ENCODE assay signal across 8 mouse cellular contexts in the genomic region with DNA sequence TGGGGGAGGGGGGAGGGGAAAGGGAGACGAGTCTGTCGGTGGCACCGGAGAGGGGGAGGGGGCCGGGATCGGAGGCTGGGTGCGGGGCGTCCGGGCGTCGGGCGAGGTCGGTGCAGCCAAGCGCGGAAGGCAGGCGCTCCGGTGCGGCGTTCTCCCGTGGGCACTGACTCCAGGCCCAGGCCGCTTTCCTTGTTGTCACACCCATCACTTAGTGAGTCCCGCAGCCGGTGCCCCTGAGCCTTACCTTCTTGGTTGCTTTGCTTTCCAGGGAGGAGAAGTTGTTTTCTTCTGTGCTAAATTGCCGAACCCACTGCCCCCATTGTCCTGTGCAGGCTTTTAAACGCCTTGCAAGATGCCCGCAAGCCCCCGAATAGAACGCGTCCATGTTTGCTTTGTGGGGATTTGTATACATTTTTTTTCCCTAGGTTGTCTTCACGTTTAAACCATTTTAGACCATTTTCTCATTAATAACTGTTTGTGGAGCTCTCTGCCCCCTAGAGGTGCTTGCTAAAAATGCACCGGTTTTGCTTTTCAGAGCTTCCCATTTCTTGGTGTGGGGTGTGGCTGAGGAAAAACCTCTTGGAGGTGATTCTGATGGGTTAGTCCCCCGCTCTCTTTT. TPM values are rescaled to one million over a fixed set of nuclear protein-coding genes. Genes with fewer than 3 reads are reported as not detected.
DNase-seq lines count a peak whose midpoint lies in the region; ATAC-seq lines count a peak whose summit lies in the region.

No protein-coding gene starts in this region.

- no peaks in the 10 kb centered on the region for H3K27me3 ChIP-seq in hindbrain, embryonic 16.5 days (replicated peaks; ENCODE audit: control insufficient read depth, insufficient read depth, low read length)

- peaks cover 7% of the 10 kb centered on the region for H3K4me1 ChIP-seq in hindbrain, embryonic 16.5 days (ENCODE audit: control insufficient read depth, insufficient read depth, low read depth, low read length)

- ATAC-seq in common myeloid progenitor, adult 5-6 weeks (replicated peaks; ENCODE audit: low read depth, poor library complexity, severe bottlenecking), result peak; percentile 73
- peak; percentile 82 for ATAC-seq in hindbrain, embryonic 16.5 days

- peak overlapping the region; percentile 83 for H3K9ac ChIP-seq in hindbrain, embryonic 16.5 days (ENCODE audit: low read depth, low read length)

- H3K4me2 ChIP-seq in hindbrain, embryonic 16.5 days (ENCODE audit: low read length), result peak overlapping the region; percentile 51

- H3K36me3 ChIP-seq in hindbrain, embryonic 16.5 days (ENCODE audit: control insufficient read depth, insufficient read depth, low read length), result no peaks in the 10 kb centered on the region

- peak; percentile 71 to 93 for DNase-seq in adrenal gland, adult (ENCODE audit: inconsistent age in 2 of 2, low spot score in 1 of 2)
- peak; percentile 60 for DNase-seq in gastrocnemius, adult 18-20 months (ENCODE audit: low spot score)
- DNase-seq in layer of hippocampus, postnatal 36 days, result peak; percentile 57 to 68
- peak; percentile 70 for DNase-seq in lung, postnatal 14 days
- peak; percentile 48 for DNase-seq in ovary, postnatal 36 days (ENCODE audit: low spot score)
- DNase-seq in thymus, postnatal 4 days, result peak; percentile 62

- peak overlapping the region; percentile 86 for H3K4me3 ChIP-seq in hindbrain, embryonic 16.5 days (ENCODE audit: low read length)

- WGBS in hindbrain, embryonic 16.5 days, result under 1% methylated on average over 27 of the region's 31 CpGs

- H3K27ac ChIP-seq in hindbrain, embryonic 16.5 days (ENCODE audit: low read depth, low read length), result peak overlapping the region; percentile 96

- H3K9me3 ChIP-seq in hindbrain, embryonic 16.5 days (ENCODE audit: control insufficient read depth, low read length), result no peaks in the 10 kb centered on the region

RNA-seq across cellular contexts. Expression of a gene that starts 0.5 kb away (rescaled TPM):
- 66.0 and 89.1 TPM in 2 replicates for total RNA-seq in common myeloid progenitor, adult 5-6 weeks (2017)
- 10 to 100 TPM; 54.0 to 57.9 TPM for total RNA-seq in gastrocnemius, adult 18-20 months (2021)
- 114 and 142 TPM in 2 replicates for polyA plus RNA-seq in hindbrain, embryonic 16.5 days (2015; fragmentation: Nextera tagmentation; extraction: Ambion mirVana)
- total RNA-seq in layer of hippocampus, postnatal 36 days (2021), result 100 to 1,000 TPM; 364 to 366 TPM

Comparison
In these comparisons a context has a peak if more than half of its experiments do, and no peak if none do; other contexts are left out.
1. Peak in every context shown above with its lines: DNase-seq, ATAC-seq, H3K4me3 ChIP-seq and H3K27ac ChIP-seq.